Mouse (Mus musculus): ENCODE data around the gene Fam234b.

DNA sequence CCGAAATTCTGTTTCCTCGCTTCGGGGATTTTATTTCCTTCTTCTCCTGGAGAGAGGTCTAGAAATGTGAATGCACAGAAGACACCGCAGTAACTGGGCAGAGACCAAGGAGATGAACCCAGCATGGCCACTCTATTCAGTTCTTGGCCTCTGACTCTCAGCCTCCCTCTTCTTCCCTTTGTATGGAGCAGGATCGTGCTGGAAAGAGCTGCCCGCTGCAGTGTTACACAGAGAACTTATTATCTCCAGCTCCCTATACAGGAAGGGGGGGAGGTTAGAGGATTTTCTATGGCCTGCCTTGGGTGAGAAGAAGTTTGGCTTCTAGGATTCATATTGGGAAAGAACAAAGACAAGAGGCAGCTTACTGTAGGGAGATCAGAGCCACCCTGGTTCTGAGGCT is 7.7 kb upstream of the Fam234b start:
- no peak for TF ChIP-seq POLR2A (IDR thresholded peaks at IDR 0.05; ENCODE audit: insufficient read depth, low read length)
- no peak for TF ChIP-seq EP300 (IDR thresholded peaks at IDR 0.05; ENCODE audit: insufficient read depth, low read depth, low read length)
